Mouse (Mus musculus): Measurements from ENCODE around the gene Cmip. TPM values are rescaled to one million over a fixed set of nuclear protein-coding genes. Genes with fewer than 3 reads are reported as not detected.
A peak's percentile ranks its signal among the peaks of the same experiment; 100 is the strongest.

Cmip gene
- polyA plus RNA-seq, 1 experiment from 2014 or later, result 20.8 TPM

- no peak overlapping the region for H3K4me2 ChIP-seq
- 55% methylated on average over 10 of the region's 10 CpGs for WGBS
- 0 out of 2 replicates have a peak overlapping the region, but pooled peaks have one; percentile 18 for H3K9ac ChIP-seq (replicated peaks)
- H3K27ac ChIP-seq, result no peak overlapping the region
- H3K36me3 ChIP-seq, result peaks cover 17% of the 10 kb centered on the region
- H3K4me3 ChIP-seq (replicated peaks), result no peak overlapping the region
- H3K4me1 ChIP-seq (replicated peaks), result peaks cover 16% of the 10 kb centered on the region
- H3K27me3 ChIP-seq, result no peaks in the 10 kb centered on the region
- peaks cover 9% of the 10 kb centered on the region; the same call in 1 of the 2 replicates for H3K9me3 ChIP-seq
- ATAC-seq (ENCODE audit: insufficient number of reproducible peaks, insufficient read depth, low FRiP score, low TSS enrichment, low read depth), result no peak
Measured at GRCm38 (mm10) chr8:117387642-117388041, 130.8 kb downstream of the Cmip start.

DNA sequence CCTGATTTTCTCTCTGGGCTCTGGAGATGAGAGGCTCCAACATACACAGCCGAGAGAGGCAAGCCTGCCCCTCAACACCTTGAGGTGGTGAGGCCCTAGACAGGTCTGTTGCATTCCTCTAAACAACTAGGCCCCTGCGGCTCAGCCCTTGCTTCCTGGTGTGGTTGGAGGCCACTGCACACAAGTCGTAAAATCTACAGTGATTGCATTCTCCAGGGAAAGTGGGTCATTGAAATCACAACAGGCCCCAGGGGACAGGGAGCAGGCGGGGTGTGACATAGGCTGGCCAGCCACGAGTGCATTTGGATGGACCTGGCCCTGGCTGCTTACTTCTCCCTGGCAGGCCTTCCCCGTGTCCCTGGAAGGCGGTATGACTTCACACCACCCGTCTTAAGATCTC is 131.5 kb downstream of the Cmip start:
- Histone ChIP-seq H3K4me3 (replicated peaks) (no peak overlapping the region), H3K4me2 (no peak overlapping the region), H3K9ac (replicated peaks) (no peak overlapping the region), H3K4me1 (replicated peaks) (peaks cover 16% of the 10 kb centered on the region), H3K36me3 (peaks cover 17% of the 10 kb centered on the region), H3K27ac (no peak overlapping the region), H3K9me3 (peaks cover 9% of the 10 kb centered on the region; the same call in 1 of the 2 replicates), H3K27me3 (no peaks in the 10 kb centered on the region)
- ATAC-seq (ENCODE audit: insufficient number of reproducible peaks, insufficient read depth, low FRiP score, low TSS enrichment, low read depth), result no peak
- 39% methylated on average over 8 of the region's 8 CpGs for WGBS

GRCm38 (mm10) chr8:117393853-117394252 is 137.0 kb downstream of the Cmip start:
- no peak overlapping the region for H3K4me3 ChIP-seq (replicated peaks)
- H3K4me1 ChIP-seq (replicated peaks), result no peaks in the 10 kb centered on the region; the same call in 1 of the 2 replicates
- H3K27me3 ChIP-seq, result no peaks in the 10 kb centered on the region
- peaks cover 15% of the 10 kb centered on the region for H3K36me3 ChIP-seq
- no peak overlapping the region for H3K27ac ChIP-seq
- ATAC-seq (ENCODE audit: insufficient number of reproducible peaks, insufficient read depth, low FRiP score, low TSS enrichment, low read depth), result no peak
- no peak overlapping the region for H3K4me2 ChIP-seq
- H3K9me3 ChIP-seq, result 0 out of 2 replicates have a peak, but pooled peaks cover 3% of the 10 kb centered on the region
- no peak overlapping the region for H3K9ac ChIP-seq (replicated peaks)
- 87% methylated on average over 6 of the region's 6 CpGs for WGBS

- H3K36me3 ChIP-seq, result peaks cover 15% of the 10 kb centered on the region
- no peak overlapping the region for H3K27ac ChIP-seq
Measured at GRCm38 (mm10) chr8:117395055-117395454, 138.2 kb downstream of the Cmip start.

GRCm38 (mm10) chr8:117396884-117397283 is 140.0 kb downstream of the Cmip start:
- no peak overlapping the region for H3K4me3 ChIP-seq (replicated peaks)
- H3K27ac ChIP-seq, result no peak overlapping the region
- H3K36me3 ChIP-seq, result peaks cover 15% of the 10 kb centered on the region
- H3K27me3 ChIP-seq, result no peaks in the 10 kb centered on the region
- H3K9me3 ChIP-seq, result 0 out of 2 replicates have a peak, but pooled peaks cover 3% of the 10 kb centered on the region
- no peak for ATAC-seq (ENCODE audit: insufficient number of reproducible peaks, insufficient read depth, low FRiP score, low TSS enrichment, low read depth)
- H3K4me2 ChIP-seq, result no peak overlapping the region
- peaks cover under 1% of the 10 kb centered on the region; the same call in 1 of the 2 replicates for H3K4me1 ChIP-seq (replicated peaks)
- no peak overlapping the region for H3K9ac ChIP-seq (replicated peaks)
- 95% methylated on average over 4 of the region's 4 CpGs for WGBS

More at GRCm38 (mm10) chr8:117395055-117395454, 138.2 kb downstream of the Cmip start:
- Histone ChIP-seq H3K27me3 (no peaks in the 10 kb centered on the region), H3K9ac (replicated peaks) (no peak overlapping the region), H3K4me2 (no peak overlapping the region), H3K9me3 (0 out of 2 replicates have a peak, but pooled peaks cover 3% of the 10 kb centered on the region), H3K4me3 (replicated peaks) (no peak overlapping the region), H3K4me1 (replicated peaks) (no peaks in the 10 kb centered on the region; the same call in 1 of the 2 replicates)
- ATAC-seq (ENCODE audit: insufficient number of reproducible peaks, insufficient read depth, low FRiP score, low TSS enrichment, low read depth), result no peak
- 74% methylated on average over 7 of the region's 7 CpGs for WGBS

- 97% methylated on average over 15 of the region's 15 CpGs for WGBS
Measured at GRCm38 (mm10) chr8:117397751-117398150, 140.9 kb downstream of the Cmip start.

GRCm38 (mm10) chr8:117399229-117399628 is 142.4 kb downstream of the Cmip start:
- no peak overlapping the region for H3K4me3 ChIP-seq (replicated peaks)
- 85% methylated on average over 8 of the region's 8 CpGs for WGBS
- no peak for ATAC-seq (ENCODE audit: insufficient number of reproducible peaks, insufficient read depth, low FRiP score, low TSS enrichment, low read depth)
- H3K9ac ChIP-seq (replicated peaks), result no peak overlapping the region
- 0 out of 2 replicates have a peak, but pooled peaks cover 3% of the 10 kb centered on the region for H3K9me3 ChIP-seq
- peaks cover 24% of the 10 kb centered on the region for H3K4me1 ChIP-seq (replicated peaks)
- peaks cover 15% of the 10 kb centered on the region for H3K36me3 ChIP-seq
- H3K27me3 ChIP-seq, result no peaks in the 10 kb centered on the region
- no peak overlapping the region for H3K27ac ChIP-seq
- no peak overlapping the region for H3K4me2 ChIP-seq

More at GRCm38 (mm10) chr8:117397751-117398150, 140.9 kb downstream of the Cmip start:
- Histone ChIP-seq H3K4me1 (replicated peaks) (peaks cover 9% of the 10 kb centered on the region), H3K27ac (no peak overlapping the region), H3K9me3 (0 out of 2 replicates have a peak, but pooled peaks cover 3% of the 10 kb centered on the region), H3K27me3 (no peaks in the 10 kb centered on the region), H3K4me3 (replicated peaks) (no peak overlapping the region), H3K4me2 (no peak overlapping the region), H3K36me3 (peaks cover 15% of the 10 kb centered on the region), H3K9ac (replicated peaks) (no peak overlapping the region)
- no peak for ATAC-seq (ENCODE audit: insufficient number of reproducible peaks, insufficient read depth, low FRiP score, low TSS enrichment, low read depth)

DNA sequence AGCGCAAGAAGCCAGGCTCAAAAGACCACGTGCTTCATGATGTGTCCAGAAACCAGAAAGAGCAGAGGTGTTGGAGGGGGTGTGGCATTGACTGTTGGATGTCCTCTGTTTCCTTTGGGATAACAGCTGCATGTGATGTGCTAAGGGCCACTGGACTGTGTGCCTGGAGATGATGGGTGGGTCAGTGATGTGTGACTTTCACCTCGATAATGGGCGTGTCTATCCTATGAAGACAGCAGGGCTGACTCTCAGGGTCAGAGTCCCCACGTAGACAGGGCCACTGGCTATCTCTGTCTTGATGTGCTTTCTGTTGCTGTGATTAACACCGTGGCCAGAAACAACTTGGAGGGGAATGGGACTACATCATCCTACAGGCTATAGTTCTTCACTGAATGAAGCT is 144.0 kb downstream of the Cmip start:
- Histone ChIP-seq H3K9ac (replicated peaks) (no peak overlapping the region), H3K9me3 (0 out of 2 replicates have a peak, but pooled peaks cover 3% of the 10 kb centered on the region), H3K36me3 (peaks cover 13% of the 10 kb centered on the region), H3K27me3 (no peaks in the 10 kb centered on the region), H3K4me1 (replicated peaks) (peaks cover 26% of the 10 kb centered on the region), H3K27ac (no peak overlapping the region), H3K4me2 (no peak overlapping the region), H3K4me3 (replicated peaks) (no peak overlapping the region)
- no peak for ATAC-seq (ENCODE audit: insufficient number of reproducible peaks, insufficient read depth, low FRiP score, low TSS enrichment, low read depth)
- 87% methylated on average over 6 of the region's 6 CpGs for WGBS

DNA sequence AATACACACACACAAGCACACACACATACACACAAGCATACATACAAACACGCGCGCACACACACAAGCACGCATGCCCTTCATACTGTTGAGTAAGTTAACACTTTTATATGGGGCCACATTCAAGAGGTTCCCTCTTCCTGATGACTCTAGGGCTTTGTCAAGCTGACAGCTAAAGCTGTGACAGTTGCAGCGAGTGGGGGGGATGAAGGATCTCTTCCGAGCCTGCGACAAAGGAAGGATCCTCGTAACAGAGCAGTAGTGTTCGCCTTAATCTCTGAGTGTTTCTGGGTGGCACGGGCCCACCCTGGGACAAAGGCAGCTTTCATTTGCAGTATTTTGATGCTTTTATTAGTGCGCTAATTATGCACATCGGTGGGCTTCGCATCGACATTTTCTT is 145.0 kb downstream of the Cmip start:
- Histone ChIP-seq H3K9ac (replicated peaks) (no peak overlapping the region), H3K4me1 (replicated peaks) (peaks cover 26% of the 10 kb centered on the region), H3K27me3 (no peaks in the 10 kb centered on the region), H3K4me3 (replicated peaks) (no peak overlapping the region), H3K9me3 (0 out of 2 replicates have a peak, but pooled peaks cover 3% of the 10 kb centered on the region), H3K36me3 (peaks cover 6% of the 10 kb centered on the region), H3K27ac (no peak overlapping the region), H3K4me2 (no peak overlapping the region)
- ATAC-seq (ENCODE audit: insufficient number of reproducible peaks, insufficient read depth, low FRiP score, low TSS enrichment, low read depth), result no peak
- WGBS, result 78% methylated on average over 14 of the region's 14 CpGs

DNA sequence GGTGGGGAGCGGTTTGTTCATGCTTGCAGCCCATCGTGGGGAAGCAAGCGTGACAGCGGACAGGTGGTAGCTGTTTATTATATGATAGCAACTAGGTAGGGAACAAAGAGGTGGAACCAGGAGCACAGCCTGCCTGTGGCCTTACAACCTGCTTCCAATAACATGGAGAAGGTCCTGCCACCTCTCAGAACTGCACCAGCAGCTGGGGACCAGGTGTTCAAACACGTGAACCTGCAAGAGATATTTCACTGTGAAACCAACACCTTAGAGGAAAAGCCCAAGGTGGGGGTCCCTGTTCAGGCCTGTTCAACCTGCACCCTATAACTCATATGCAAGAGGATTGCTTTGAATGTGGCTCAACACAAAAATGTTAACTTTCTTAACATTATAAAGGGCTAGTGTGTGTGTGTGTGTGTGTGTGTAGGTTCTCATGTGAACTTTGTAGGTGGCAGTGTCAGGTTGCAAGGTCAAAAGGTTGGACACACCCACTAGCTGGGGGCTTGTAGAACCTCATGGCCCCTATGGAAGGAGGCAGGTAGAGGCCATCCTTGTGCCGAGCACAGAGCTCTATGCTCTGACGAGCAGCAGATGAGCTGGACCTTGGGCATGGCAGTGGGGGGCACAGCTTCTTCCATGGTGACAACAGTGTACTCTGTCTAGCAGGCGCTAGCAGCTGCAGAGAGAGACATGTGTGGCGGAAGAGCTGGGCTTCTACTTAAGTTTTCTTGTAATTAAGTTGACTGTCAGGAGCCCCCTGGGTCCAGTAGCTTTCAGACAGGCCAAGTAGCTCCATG is 146.2 kb downstream of the Cmip start:
- Histone ChIP-seq H3K4me2 (peak overlapping the region; percentile 20), H3K36me3 (no peaks in the 10 kb centered on the region), H3K9ac (replicated peaks) (no peak overlapping the region), H3K4me1 (replicated peaks) (peaks cover 26% of the 10 kb centered on the region), H3K27ac (peak overlapping the region; percentile 53; the same call in 1 of the 2 replicates), H3K4me3 (replicated peaks) (no peak overlapping the region), H3K27me3 (no peaks in the 10 kb centered on the region), H3K9me3 (no peaks in the 10 kb centered on the region)
- no peak for ATAC-seq (ENCODE audit: insufficient number of reproducible peaks, insufficient read depth, low FRiP score, low TSS enrichment, low read depth)
- WGBS, result 43% methylated on average over 9 of the region's 9 CpGs

DNA sequence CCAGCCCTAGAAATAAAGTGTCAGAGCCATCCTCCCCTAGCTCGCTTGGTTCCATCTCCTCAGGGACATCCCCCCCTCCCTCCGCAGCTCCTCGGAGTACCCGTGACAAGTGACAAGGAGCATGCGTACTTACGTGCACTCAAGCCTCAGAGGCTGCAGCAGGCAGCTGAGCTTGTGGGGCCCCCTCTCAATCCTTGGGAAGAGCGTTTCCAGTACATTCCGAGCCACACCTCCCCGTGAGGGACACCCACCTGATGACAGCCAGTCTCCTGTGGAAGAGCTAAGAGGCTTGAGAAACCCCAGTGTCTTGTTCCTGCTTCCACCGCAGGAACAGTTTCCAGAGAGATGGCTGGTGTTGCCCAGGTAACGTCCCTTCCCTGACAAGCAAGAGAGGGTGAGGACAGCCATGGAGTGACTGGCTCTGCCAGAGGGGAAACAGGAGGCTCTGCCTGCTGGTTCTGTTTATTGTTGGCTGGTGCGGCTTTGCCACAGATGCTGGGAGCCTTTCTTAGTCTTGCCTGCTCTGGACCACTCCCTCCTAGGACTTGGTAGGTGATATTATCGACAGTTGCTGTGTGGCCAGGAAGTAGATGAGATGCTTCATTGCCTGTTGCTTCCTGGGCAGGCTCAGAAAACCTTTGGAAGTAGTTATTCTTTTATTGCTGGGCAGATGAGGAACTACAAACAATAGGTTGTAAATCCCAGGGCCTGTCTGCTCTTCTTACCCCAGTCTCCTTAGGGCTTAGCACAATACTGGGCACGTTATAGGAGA is 147.0 kb downstream of the Cmip start:
- Histone ChIP-seq H3K4me2 (peak overlapping the region; percentile 20), H3K27me3 (no peaks in the 10 kb centered on the region), H3K27ac (peak overlapping the region; percentile 53), H3K9ac (replicated peaks) (no peak overlapping the region), H3K4me3 (replicated peaks) (no peak overlapping the region), H3K9me3 (no peaks in the 10 kb centered on the region), H3K36me3 (no peaks in the 10 kb centered on the region), H3K4me1 (replicated peaks) (peaks cover 32% of the 10 kb centered on the region)
- WGBS, result 24% methylated on average over 14 of the region's 14 CpGs
- ATAC-seq (ENCODE audit: insufficient number of reproducible peaks, insufficient read depth, low FRiP score, low TSS enrichment, low read depth), result no peak
